ENCODE assay signal across 8 mouse cellular contexts in genomic region chr4:116143891-116144717, GRCm38 (mm10). TPM values are rescaled to one million over a fixed set of nuclear protein-coding genes. Genes with fewer than 3 reads are reported as not detected.
DNase-seq lines count a peak whose midpoint lies in the region; ATAC-seq and TF ChIP-seq lines count a peak whose summit lies in the region.

No protein-coding gene starts in this region.

- H3K4me1 ChIP-seq in erythroblast, embryonic 14.5 days (ENCODE audit: control insufficient read depth), result peaks cover 10% of the 10 kb centered on the region
- H3K4me1 ChIP-seq in cortical plate, adult 2 months (ENCODE audit: control insufficient read depth, insufficient read depth, low read length), result peaks cover 1% of the 10 kb centered on the region; the same call in 1 of the 2 replicates
- H3K4me1 ChIP-seq in intestine, embryonic 14.5 days (replicated peaks; ENCODE audit: control insufficient read depth, insufficient read depth, low read length), result no peaks in the 10 kb centered on the region
- H3K4me1 ChIP-seq in limb, embryonic 10.5 days, result peaks cover 21% of the 10 kb centered on the region
- no peaks in the 10 kb centered on the region for H3K4me1 ChIP-seq in midbrain, embryonic 11.5 days (ENCODE audit: control insufficient read depth, insufficient read depth, low read length)

- H3K27ac ChIP-seq in cortical plate, adult 2 months (ENCODE audit: insufficient read depth, low read length), result peak overlapping the region; percentile 56
- no peak overlapping the region for H3K27ac ChIP-seq in intestine, embryonic 14.5 days (ENCODE audit: low read depth)
- peak overlapping the region; percentile 84 for H3K27ac ChIP-seq in limb, embryonic 10.5 days
- H3K27ac ChIP-seq in midbrain, embryonic 11.5 days (ENCODE audit: low read depth, low read length), result no peak overlapping the region

- ATAC-seq in erythroblast, adult 5-6 weeks (replicated peaks; ENCODE audit: low FRiP score, poor library complexity, severe bottlenecking), result no peak
- peak; percentile 63; the same call in 1 of the 2 replicates for ATAC-seq in intestine, embryonic 14.5 days (replicated peaks; ENCODE audit: low FRiP score, low TSS enrichment, low read depth)
- peak; percentile 78 for ATAC-seq in midbrain, embryonic 11.5 days (ENCODE audit: low FRiP score)

- H3K27me3 ChIP-seq in erythroblast, embryonic 14.5 days (ENCODE audit: control insufficient read depth), result peaks cover 54% of the 10 kb centered on the region
- H3K27me3 ChIP-seq in intestine, embryonic 14.5 days (replicated peaks; ENCODE audit: control insufficient read depth, insufficient read depth, low read length), result no peaks in the 10 kb centered on the region
- H3K27me3 ChIP-seq in limb, embryonic 10.5 days (ENCODE audit: low read depth, poor library complexity, severe bottlenecking), result peaks cover 31% of the 10 kb centered on the region
- H3K27me3 ChIP-seq in midbrain, embryonic 11.5 days (ENCODE audit: control insufficient read depth, insufficient read depth, low read length), result peaks cover 6% of the 10 kb centered on the region

- H3K4me2 ChIP-seq in intestine, embryonic 14.5 days (ENCODE audit: low read length), result peak overlapping the region; percentile 93
- peak overlapping the region; percentile 79 for H3K4me2 ChIP-seq in midbrain, embryonic 11.5 days

- H3K36me3 ChIP-seq in erythroblast, embryonic 14.5 days (ENCODE audit: control insufficient read depth), result no peaks in the 10 kb centered on the region
- H3K36me3 ChIP-seq in intestine, embryonic 14.5 days (ENCODE audit: control insufficient read depth, insufficient read depth, low read length), result no peaks in the 10 kb centered on the region
- no peaks in the 10 kb centered on the region for H3K36me3 ChIP-seq in limb, embryonic 10.5 days
- no peaks in the 10 kb centered on the region for H3K36me3 ChIP-seq in midbrain, embryonic 11.5 days (ENCODE audit: control insufficient read depth, insufficient read depth, low read length)

- peak overlapping the region; percentile 64 for H3K9ac ChIP-seq in intestine, embryonic 14.5 days (ENCODE audit: low read length)
- peak overlapping the region; percentile 66 for H3K9ac ChIP-seq in midbrain, embryonic 11.5 days (ENCODE audit: low read length)

- TF ChIP-seq POLR2A in cortical plate, adult 2 months (IDR thresholded peaks at IDR 0.05; ENCODE audit: extremely low read depth, insufficient read depth, low read length), result 0 out of 2 replicates have a peak, but pooled peaks have one; percentile 42

- TF ChIP-seq CTCF in cortical plate, adult 2 months (IDR thresholded peaks at IDR 0.05; ENCODE audit: extremely low read depth, insufficient read depth, low read length), result no peak

- H3K9me3 ChIP-seq in erythroblast, embryonic 14.5 days (ENCODE audit: control insufficient read depth, low read length), result peaks cover 5% of the 10 kb centered on the region
- no peaks in the 10 kb centered on the region for H3K9me3 ChIP-seq in intestine, embryonic 14.5 days (ENCODE audit: control insufficient read depth, low read length)
- H3K9me3 ChIP-seq in limb, embryonic 10.5 days (replicated peaks), result no peaks in the 10 kb centered on the region
- H3K9me3 ChIP-seq in midbrain, embryonic 11.5 days (ENCODE audit: control insufficient read depth, low read length), result no peaks in the 10 kb centered on the region

- H3K4me3 ChIP-seq in erythroblast, embryonic 14.5 days (replicated peaks), result peak overlapping the region; percentile 57
- peak overlapping the region; percentile 88 for H3K4me3 ChIP-seq in cortical plate, adult 2 months (ENCODE audit: insufficient read depth, low read length)
- H3K4me3 ChIP-seq in intestine, embryonic 14.5 days (ENCODE audit: low read depth, low read length), result peak overlapping the region; percentile 68
- H3K4me3 ChIP-seq in limb, embryonic 10.5 days, result peak overlapping the region; percentile 82
- peak overlapping the region; percentile 56 for H3K4me3 ChIP-seq in midbrain, embryonic 11.5 days (ENCODE audit: low read depth, low read length)

- 1% methylated on average over 47 of the region's 47 CpGs for WGBS in intestine, embryonic 14.5 days
- WGBS in limb, embryonic 10.5 days, result under 1% methylated on average over 47 of the region's 47 CpGs
- WGBS in midbrain, embryonic 11.5 days, result under 1% methylated on average over 41 of the region's 47 CpGs

- DNase-seq in gastrocnemius, postnatal 4 days (ENCODE audit: low spot score in 2 of 2), result peak; percentile 51 to 64
- DNase-seq in intestine, embryonic 14.5 days (ENCODE audit: low spot score), result peak; percentile 85
- peak; percentile 77 for DNase-seq in limb, embryonic 10.5 days (ENCODE audit: low spot score)
- peak; percentile 95 for DNase-seq in midbrain, embryonic 11.5 days (ENCODE audit: low spot score, missing footprints)
- DNase-seq in right cerebral cortex, postnatal 4 days, result peak; percentile 74

RNA-seq across cellular contexts. Expression of gene Lurap1, which starts 7.0 kb away (rescaled TPM):
- polyA plus RNA-seq in erythroblast, embryonic 14.5 days (2012), result not detected in 2 replicates
- not detected in 2 replicates for total RNA-seq in erythroblast, adult 5-6 weeks (2015; ENCODE audit: low replicate concordance)
- not detected in 2 replicates for total RNA-seq in erythroblast, adult 5-6 weeks (2017; ENCODE audit: low replicate concordance)
- 14.2 TPM in 2 replicates for polyA plus RNA-seq in cortical plate, adult 2 months (2012; rRNA removed)
- 1 to 10 TPM; 6.8 to 7.6 TPM for total RNA-seq in gastrocnemius, postnatal 4 days (2021)
- polyA plus RNA-seq in intestine, embryonic 14.5 days (2014; fragmentation: Nextera tagmentation; extraction: Ambion mirVana), result 1.9 and 2.5 TPM in 2 replicates
- polyA plus RNA-seq in limb, embryonic 10.5 days (2016; fragmentation: Nextera tagmentation; extraction: Ambion mirVana), result 1.6 and 2.2 TPM in 2 replicates
- 1.5 and 1.8 TPM in 2 replicates for polyA plus RNA-seq in midbrain, embryonic 11.5 days (2014; fragmentation: Nextera tagmentation; extraction: Ambion mirVana)

RNA-seq across cellular contexts. Expression of gene Pomgnt1, which starts 20.5 kb away (rescaled TPM):
- 0.10 and 0.18 TPM in 2 replicates for polyA plus RNA-seq in erythroblast, embryonic 14.5 days (2012)
- 0.63 and 7.9 TPM in 2 replicates for total RNA-seq in erythroblast, adult 5-6 weeks (2015; ENCODE audit: low replicate concordance)
- total RNA-seq in erythroblast, adult 5-6 weeks (2017; ENCODE audit: low replicate concordance), result 2.2 and 6.8 TPM in 2 replicates
- 80.3 and 84.4 TPM in 2 replicates for polyA plus RNA-seq in cortical plate, adult 2 months (2012; rRNA removed)
- total RNA-seq in gastrocnemius, postnatal 4 days (2021), result 10 to 100 TPM; 56.4 to 56.9 TPM
- polyA plus RNA-seq in intestine, embryonic 14.5 days (2014; fragmentation: Nextera tagmentation; extraction: Ambion mirVana), result 53.7 and 57.4 TPM in 2 replicates
- polyA plus RNA-seq in limb, embryonic 10.5 days (2016; fragmentation: Nextera tagmentation; extraction: Ambion mirVana), result 59.2 and 67.7 TPM in 2 replicates
- 46.6 and 48.4 TPM in 2 replicates for polyA plus RNA-seq in midbrain, embryonic 11.5 days (2014; fragmentation: Nextera tagmentation; extraction: Ambion mirVana)

RNA-seq across cellular contexts. Expression of gene Rad54l, which starts 20.6 kb away (rescaled TPM):
- polyA plus RNA-seq in erythroblast, embryonic 14.5 days (2012), result 0.21 and 0.25 TPM in 2 replicates
- total RNA-seq in erythroblast, adult 5-6 weeks (2015; ENCODE audit: low replicate concordance), result 7.7 and 8.1 TPM in 2 replicates
- 14.8 and 16.8 TPM in 2 replicates for total RNA-seq in erythroblast, adult 5-6 weeks (2017; ENCODE audit: low replicate concordance)
- 0.81 and 1.1 TPM in 2 replicates for polyA plus RNA-seq in cortical plate, adult 2 months (2012; rRNA removed)
- 1 to 10 TPM; 5.3 to 6.6 TPM for total RNA-seq in gastrocnemius, postnatal 4 days (2021)
- 33.0 and 36.5 TPM in 2 replicates for polyA plus RNA-seq in intestine, embryonic 14.5 days (2014; fragmentation: Nextera tagmentation; extraction: Ambion mirVana)
- 83.3 and 85.2 TPM in 2 replicates for polyA plus RNA-seq in limb, embryonic 10.5 days (2016; fragmentation: Nextera tagmentation; extraction: Ambion mirVana)
- polyA plus RNA-seq in midbrain, embryonic 11.5 days (2014; fragmentation: Nextera tagmentation; extraction: Ambion mirVana), result 55.8 and 61.0 TPM in 2 replicates

RNA-seq across cellular contexts. Expression of gene Tspan1, which starts 23.3 kb away (rescaled TPM):
- polyA plus RNA-seq in erythroblast, embryonic 14.5 days (2012), result 0.05 TPM in 1 of 2 replicates, not detected in the other
- total RNA-seq in erythroblast, adult 5-6 weeks (2015; ENCODE audit: low replicate concordance), result not detected in 2 replicates
- not detected in 2 replicates for total RNA-seq in erythroblast, adult 5-6 weeks (2017; ENCODE audit: low replicate concordance)
- polyA plus RNA-seq in cortical plate, adult 2 months (2012; rRNA removed), result 0.26 and 0.27 TPM in 2 replicates
- not detected for total RNA-seq in gastrocnemius, postnatal 4 days (2021)
- 26.5 and 33.5 TPM in 2 replicates for polyA plus RNA-seq in intestine, embryonic 14.5 days (2014; fragmentation: Nextera tagmentation; extraction: Ambion mirVana)
- polyA plus RNA-seq in limb, embryonic 10.5 days (2016; fragmentation: Nextera tagmentation; extraction: Ambion mirVana), result not detected in 2 replicates
- polyA plus RNA-seq in midbrain, embryonic 11.5 days (2014; fragmentation: Nextera tagmentation; extraction: Ambion mirVana), result not detected in 2 replicates

RNA-seq across cellular contexts. Expression of gene 1700042G07Rik, which starts 29.1 kb away (rescaled TPM):
- polyA plus RNA-seq in erythroblast, embryonic 14.5 days (2012), result not detected in 2 replicates
- not detected in 2 replicates for total RNA-seq in erythroblast, adult 5-6 weeks (2015; ENCODE audit: low replicate concordance)
- not detected in 2 replicates for total RNA-seq in erythroblast, adult 5-6 weeks (2017; ENCODE audit: low replicate concordance)
- not detected in 2 replicates for polyA plus RNA-seq in cortical plate, adult 2 months (2012; rRNA removed)
- not detected for total RNA-seq in gastrocnemius, postnatal 4 days (2021)
- polyA plus RNA-seq in intestine, embryonic 14.5 days (2014; fragmentation: Nextera tagmentation; extraction: Ambion mirVana), result not detected in 2 replicates
- polyA plus RNA-seq in limb, embryonic 10.5 days (2016; fragmentation: Nextera tagmentation; extraction: Ambion mirVana), result not detected in 2 replicates
- polyA plus RNA-seq in midbrain, embryonic 11.5 days (2014; fragmentation: Nextera tagmentation; extraction: Ambion mirVana), result not detected in 2 replicates

Comparison
In these comparisons a context has a peak if more than half of its experiments do, and no peak if none do; other contexts are left out.
1. H3K27ac ChIP-seq: peak in cortical plate, adult 2 months (single experiment) and limb, embryonic 10.5 days (single experiment); none in intestine, embryonic 14.5 days (single experiment) and midbrain, embryonic 11.5 days (single experiment).
2. RNA of gene Pomgnt1, which starts 20.5 kb away (polyA plus RNA-seq): 80.3 to 84.4 TPM in cortical plate, adult 2 months, 59.2 to 67.7 TPM in limb, embryonic 10.5 days, 53.7 to 57.4 TPM in intestine, embryonic 14.5 days and 46.6 to 48.4 TPM in midbrain, embryonic 11.5 days; 0.10 to 0.18 TPM in erythroblast, embryonic 14.5 days; every median in the first group is over 10 times any median in the second.
3. RNA of gene Rad54l, which starts 20.6 kb away (polyA plus RNA-seq): 83.3 to 85.2 TPM in limb, embryonic 10.5 days, 55.8 to 61.0 TPM in midbrain, embryonic 11.5 days and 33.0 to 36.5 TPM in intestine, embryonic 14.5 days; 0.81 to 1.1 TPM in cortical plate, adult 2 months and 0.21 to 0.25 TPM in erythroblast, embryonic 14.5 days; every median in the first group is over 10 times any median in the second.
4. Peak in every context shown above with its lines, with median percentiles within 50 percentile points of each other: H3K4me3 ChIP-seq and DNase-seq.